Mouse (Mus musculus) heart, postnatal 4 days (tissue): ENCODE data around the gene Cry2. TPM values are rescaled to one million over a fixed set of nuclear protein-coding genes. Genes with fewer than 3 reads are reported as not detected.
A peak's percentile ranks its signal among the peaks of the same experiment; 100 is the strongest.

Experiments used
- DNase-seq: peaks from one replicate; pipeline ENCODE4 v3.0.0; 2021
- total RNA-seq, 2 experiments: library from RNA; stranded (reverse); gene quantifications; 2 replicates each; pipeline ENCODE4 v1.2.3; 2021

Gene Cry2
- total RNA-seq, 2 experiments from 2014 or later: 28.5 TPM

DNA sequence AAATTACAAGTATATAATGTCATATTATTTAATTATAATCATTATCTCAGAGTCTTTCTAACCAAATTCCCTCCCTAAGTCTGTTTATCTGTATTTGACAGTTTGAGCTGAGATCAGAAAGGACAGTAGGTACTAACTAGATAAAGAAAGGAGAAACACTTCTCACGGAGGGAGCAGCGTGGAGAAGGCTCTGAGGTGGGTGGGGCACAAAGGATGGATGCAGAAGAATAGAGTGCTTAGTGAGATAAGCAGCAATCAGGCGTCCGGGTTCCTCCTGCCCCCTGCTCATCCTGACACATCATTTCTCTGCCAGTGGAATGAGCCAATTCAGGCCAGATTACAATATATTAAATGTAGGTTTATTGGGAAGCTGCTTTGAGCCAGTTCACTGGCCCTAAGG is 10.5 kb upstream of the Cry2 start:
- no peak for DNase-seq

DNA sequence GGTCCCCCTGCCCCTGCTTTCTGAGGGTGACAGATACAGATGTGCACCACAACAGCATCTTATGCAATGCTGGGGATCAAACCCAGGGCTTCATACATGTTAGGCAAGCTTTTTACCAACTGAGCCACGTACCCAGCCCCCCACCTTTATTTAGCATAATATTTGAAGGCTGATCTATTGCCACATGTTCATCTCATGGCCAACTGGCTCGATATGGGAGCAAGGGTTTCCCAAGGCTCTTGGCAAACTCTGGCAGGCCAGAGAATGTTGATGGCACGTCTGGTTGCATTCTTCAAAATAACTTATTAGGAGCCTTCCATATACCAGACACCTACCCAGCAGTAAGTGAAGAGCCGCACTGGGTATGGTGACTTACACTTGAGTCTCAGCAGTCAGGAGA is 9.5 kb upstream of the Cry2 start:
- DNase-seq: no peak

GRCm38 (mm10) chr2:92442419-92443001 is 8.7 kb upstream of the Cry2 start:
- no peak for DNase-seq

DNA sequence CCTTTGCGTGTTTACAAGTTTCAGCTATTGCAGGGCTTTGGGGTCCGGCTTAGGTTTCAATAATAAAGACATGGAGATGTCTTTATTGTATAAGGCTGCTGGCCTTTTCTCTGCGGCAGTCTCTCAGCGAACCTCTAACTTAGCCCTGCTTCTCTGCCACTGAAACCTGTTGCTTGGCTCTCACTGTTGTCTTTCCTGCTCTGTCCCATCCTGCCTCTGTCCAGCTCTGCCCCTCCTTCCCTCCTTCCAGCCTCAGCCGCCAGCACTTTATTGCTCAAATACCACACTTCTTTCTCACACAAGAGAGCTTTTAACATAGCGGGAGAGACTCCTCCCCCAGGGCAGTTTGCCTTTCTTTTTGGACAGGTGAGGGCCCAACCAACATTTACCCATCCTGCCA is 6.6 kb upstream of the Cry2 start:
- no peak for DNase-seq

DNA sequence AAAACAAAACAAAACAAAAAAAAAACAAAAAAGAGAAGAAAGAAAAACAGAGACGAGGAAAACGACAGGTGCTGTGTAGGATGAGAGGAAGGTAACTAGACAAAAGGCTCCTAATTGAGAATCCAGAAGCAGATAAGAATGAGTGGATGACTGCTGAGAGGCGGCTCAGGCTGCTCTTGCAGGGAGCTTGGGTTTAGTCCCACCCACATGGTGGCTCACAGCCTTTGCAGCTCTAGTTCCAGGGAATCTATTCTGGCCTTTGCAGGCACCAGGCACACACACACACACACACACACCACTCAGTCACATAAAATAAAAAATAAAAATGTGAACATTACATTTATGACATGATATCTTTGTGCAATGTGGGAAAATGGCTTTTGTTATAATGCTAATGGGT is 4.7 kb upstream of the Cry2 start:
- no peak for DNase-seq

GRCm38 (mm10) chr2:92437875-92438274 is 4.0 kb upstream of the Cry2 start:
- peak; percentile 88 for DNase-seq

DNA sequence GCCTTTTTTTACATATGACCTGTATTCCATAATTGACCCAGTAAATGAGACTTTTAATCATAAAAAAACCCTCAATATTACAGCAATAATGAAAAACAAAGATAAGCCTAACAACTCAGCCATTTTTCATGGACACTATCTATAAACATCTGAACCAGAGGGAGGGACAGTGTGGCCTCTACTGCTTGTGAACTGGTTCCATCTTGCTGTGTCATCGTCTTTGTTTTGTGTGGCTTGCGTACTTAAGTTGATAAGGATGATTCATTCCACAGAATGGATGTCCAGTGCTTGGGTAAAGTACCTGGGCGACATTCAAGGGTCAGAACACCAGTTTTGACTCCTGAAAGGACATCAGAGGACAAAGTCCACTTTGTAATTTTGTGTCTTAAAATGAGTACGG is 3.5 kb upstream of the Cry2 start:
- no peak for DNase-seq

DNA sequence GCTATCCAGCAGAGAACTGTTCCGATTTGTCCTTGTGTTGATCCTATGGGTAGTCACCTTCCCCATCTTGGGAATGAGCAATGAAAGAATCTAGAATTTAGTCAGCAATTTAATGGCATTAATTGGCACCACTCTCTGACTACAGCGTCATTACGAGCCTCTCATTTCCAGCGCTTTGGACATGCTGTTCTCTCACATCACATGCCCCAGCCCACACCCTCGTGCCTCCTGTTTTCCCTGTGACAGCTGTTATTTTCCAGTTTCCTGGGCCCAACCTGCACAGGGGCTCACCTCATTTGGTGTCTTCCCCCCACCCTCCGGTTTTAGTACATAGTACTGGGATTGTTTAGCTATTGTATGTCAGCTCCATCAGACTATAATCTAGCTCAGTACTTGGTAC is 1.2 kb upstream of the Cry2 start:
- DNase-seq: no peak

DNA sequence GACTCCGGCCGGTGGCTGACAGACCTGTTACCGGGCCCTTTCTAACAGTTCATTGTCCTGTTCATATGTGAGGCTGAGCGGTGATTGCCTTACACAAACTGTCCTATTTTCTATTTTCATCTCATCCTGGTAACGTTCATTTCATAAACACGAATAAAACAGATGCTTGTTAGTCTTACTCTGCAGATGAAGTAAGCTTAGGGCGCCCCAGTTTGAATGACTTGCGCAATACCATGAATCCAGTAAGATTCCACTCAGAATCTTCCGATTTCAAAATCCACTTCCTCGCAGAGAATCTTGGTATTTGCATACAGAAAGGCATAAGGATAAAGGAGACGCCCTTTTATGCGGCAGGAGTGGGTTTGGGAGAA is 517 bp upstream of the Cry2 start:
- DNase-seq: no peak

DNA sequence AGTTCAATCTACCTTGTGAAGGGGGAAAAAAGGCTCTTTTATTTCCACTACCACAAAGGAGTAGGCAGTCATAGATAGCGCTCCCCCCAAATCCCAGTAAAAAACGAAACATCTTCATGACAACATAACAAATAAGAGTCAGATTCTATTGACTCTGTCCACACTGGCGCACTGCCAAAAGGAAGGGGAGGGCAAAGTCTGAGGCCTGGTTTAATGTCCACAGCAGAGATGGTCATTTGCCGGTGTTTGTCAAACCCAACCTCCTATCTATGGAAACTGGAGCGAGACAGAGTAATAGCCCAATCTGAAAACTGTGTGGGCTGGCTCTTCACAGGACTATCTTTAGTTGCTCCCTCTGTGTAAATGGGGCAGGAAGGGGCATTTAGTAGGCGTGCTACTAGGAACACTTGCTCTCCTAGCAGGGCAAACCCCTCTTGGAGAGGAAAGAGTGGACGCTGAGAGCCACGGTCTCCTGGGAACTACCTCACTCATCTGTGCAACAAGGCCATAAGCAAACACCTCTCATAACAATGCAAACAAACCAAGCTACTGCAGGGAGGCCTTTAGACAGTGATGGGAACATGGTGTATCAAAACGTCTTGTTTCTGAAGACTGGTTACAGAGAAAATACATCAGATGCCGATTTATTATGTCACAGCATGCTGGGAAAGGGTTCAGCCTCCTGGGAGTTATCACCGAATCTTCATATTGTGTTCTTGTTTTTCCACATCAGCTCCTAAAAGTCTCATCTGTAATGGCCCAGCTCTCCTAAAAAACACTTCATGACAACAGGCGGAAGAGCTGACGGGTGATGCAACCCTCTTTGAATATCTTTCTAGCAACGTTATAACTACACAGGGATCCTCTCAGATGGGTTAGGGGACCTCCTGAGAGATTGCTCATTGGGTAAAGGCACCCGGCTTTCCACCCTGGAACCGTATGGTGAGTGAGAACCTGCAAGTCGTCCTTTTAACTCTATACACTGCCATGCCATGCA is 1.2 kb downstream of the Cry2 start:
- peak; percentile 79 for DNase-seq

GRCm38 (mm10) chr2:92431611-92432179 is 2.1 kb downstream of the Cry2 start:
- DNase-seq: no peak

GRCm38 (mm10) chr2:92430723-92431541 is 2.9 kb downstream of the Cry2 start:
- peak; percentile 60 for DNase-seq

GRCm38 (mm10) chr2:92430089-92430488 is 3.8 kb downstream of the Cry2 start:
- no peak for DNase-seq

DNA sequence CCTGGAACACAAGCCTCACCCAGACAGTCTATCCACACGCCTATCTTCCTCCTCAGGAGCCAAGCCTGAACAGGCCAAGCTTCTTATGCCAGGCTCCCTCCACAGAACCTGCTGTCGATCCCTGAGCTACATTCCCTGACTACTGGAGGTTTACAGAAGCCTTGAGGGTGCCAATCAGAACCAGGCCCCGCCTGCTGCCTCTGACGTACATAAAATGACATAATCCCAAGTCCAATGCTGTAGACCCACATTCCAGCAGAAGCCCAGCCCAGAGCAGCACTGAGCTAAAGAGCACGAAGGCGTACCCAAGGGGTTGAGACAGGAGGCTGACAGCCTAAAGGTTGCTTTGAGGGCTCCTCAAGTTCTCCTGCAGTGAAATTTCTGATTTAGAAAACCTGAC is 6.0 kb downstream of the Cry2 start:
- DNase-seq: peak; percentile 85

GRCm38 (mm10) chr2:92426426-92426825 is 7.4 kb downstream of the Cry2 start:
- peak; percentile 60 for DNase-seq

GRCm38 (mm10) chr2:92425366-92425765 is 8.5 kb downstream of the Cry2 start:
- DNase-seq: no peak

GRCm38 (mm10) chr2:92424462-92425308 is 9.2 kb downstream of the Cry2 start:
- peak; percentile 67 for DNase-seq

DNA sequence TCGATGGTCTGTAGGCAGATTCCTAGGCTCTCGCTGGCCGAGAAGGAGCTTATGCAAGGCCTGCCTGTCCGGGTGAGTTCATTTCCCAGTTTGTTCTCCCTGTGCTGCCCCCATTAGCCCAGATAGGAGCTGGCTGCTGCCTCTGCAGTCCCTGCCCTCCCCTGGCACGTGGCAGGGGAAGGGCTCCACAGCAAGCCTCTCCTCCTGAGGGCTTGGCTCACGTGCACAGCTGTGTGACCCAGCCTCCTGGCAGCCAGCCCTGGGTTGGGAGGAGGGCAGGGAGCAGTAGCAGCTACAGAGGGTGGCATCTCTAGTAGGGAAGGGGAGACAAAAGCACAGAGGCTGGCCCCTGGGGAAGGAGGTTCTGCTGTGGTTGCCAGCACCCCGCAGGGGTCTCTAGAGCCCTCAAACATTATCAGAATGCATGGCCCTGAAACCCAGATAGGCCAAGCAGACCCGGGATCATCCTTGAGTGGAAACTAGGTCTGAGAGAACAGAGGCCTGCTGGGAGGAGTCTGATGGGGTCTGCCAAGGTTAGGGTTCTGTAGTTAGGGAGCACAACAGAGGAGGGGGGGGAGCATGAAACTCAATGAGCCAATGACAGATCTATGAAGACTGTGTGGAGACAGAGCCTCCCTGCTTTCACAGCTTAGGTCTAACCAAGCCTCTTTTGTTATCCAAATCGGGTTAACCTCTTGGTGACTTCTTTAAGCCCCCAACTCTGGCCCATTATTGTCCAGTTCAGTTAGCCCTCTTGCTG is 10.0 kb downstream of the Cry2 start:
- DNase-seq: peak; percentile 97

DNA sequence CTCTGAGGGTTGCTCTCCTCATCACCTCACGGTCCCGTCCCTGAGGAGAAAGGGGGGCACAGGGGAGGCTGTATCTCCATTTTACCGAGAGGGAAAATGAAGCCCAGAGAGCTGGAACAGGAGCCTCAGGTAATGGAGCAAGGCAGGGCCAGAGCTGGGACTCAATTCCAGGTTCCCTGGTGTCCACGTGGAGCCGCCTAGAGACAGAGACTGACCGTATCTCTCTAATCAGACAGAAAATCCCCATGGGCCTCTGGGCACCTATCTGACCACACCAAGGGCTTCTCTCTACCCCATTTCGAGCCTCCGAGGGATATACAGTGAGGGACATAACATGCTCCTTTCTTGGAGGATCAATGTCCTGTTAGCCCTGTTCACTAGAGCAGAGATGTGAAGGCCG is 10.7 kb downstream of the Cry2 start:
- no peak for DNase-seq

DNA sequence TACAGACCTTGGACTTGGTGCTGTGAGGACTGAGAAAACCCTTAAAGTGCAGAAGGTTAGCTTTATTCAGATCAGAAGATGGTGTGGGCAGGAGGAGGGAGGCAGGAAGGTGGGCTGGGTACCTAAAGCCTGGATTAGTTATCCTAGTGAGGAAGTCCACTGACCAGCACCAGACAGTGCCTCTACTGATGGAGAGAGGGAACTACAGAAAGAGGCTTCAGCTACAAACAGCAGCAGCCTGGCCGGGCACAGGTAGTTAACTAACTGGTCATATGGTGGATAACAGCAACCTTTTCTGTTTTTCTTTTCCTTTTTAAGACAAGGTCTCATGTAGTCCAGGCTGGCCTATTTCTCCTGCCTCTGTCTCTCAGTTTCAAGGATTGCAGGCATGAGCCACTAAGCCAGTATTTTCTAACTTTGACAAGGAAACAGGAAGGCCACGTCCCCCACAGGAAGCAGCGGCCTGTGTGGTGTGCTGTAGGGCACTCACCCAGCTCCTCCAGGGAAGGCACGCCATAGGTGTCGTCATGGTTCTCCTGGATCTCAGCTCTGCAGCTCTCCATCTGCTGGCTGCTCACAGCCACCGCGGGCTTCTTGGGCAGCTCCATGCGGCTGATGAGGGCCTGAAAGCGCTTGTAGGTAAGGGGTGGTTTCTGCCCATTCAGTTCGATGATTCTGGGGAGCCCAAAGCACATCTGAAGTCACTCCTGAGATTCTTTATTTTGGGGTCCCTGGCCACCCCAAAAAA is 11.3 kb downstream of the Cry2 start:
- no peak for DNase-seq
